Mouse (Mus musculus) bone marrow, adult 2 months (tissue): ENCODE data around the gene Dusp12. TPM values are rescaled to one million over a fixed set of nuclear protein-coding genes. Genes with fewer than 3 reads are reported as not detected.
A peak's percentile ranks its signal among the peaks of the same experiment; 100 is the strongest.

Source experiments
- H3K27ac ChIP-seq: fragments of 200-500 bp; 2 replicates; pipeline ENCODE4 v1.5.1; 2012; ENCODE audit warnings: low read depth, mild to moderate bottlenecking, control low read depth, inconsistent platforms, low read length; ENCODE audit not compliant: control insufficient read depth, poor library complexity, insufficient read depth
- H3K4me1 ChIP-seq: fragments of 200-500 bp; 2 replicates; pipeline ENCODE4 v1.6.1; 2011; ENCODE audit warnings: low read length; ENCODE audit not compliant: control insufficient read depth, insufficient read depth
- H3K4me3 ChIP-seq: fragments of 200-500 bp; replicated peaks from 2 replicates; pipeline ENCODE3; 2011; ENCODE audit warnings: mild to moderate bottlenecking, low read depth, low read length, control low read depth; ENCODE audit not compliant: control insufficient read depth
- CTCF ChIP-seq: fragments of 200-500 bp; IDR thresholded peaks from 2 replicates; pipeline ENCODE4 v1.5.1; 2011; ENCODE audit warnings: low read length, control low read depth; ENCODE audit not compliant: control insufficient read depth, insufficient read depth
- POLR2A ChIP-seq: fragments of 200-500 bp; IDR thresholded peaks from 2 replicates; pipeline ENCODE4 v1.6.1; 2011; ENCODE audit warnings: low read depth, mild to moderate bottlenecking, control low read depth, low read length, borderline replicate concordance; ENCODE audit not compliant: control insufficient read depth
- WGBS: fragments of 180-500 bp; shearing (Covaris S2); methylation state at CpG from one replicate; pipeline ENCODE4 v1.1.7; 2018; 5-methylcytosine and 5-hydroxymethylcytosine counted together
- polyA plus RNA-seq: library from polyadenylated mRNA; stranded (reverse); fragments of >200 nt; gene quantifications from 2 replicates; pipeline ENCODE4 v1.2.4, GENCODE M21; 2011; ENCODE audit warnings: low replicate concordance; ENCODE audit not compliant: missing spikeins, insufficient read depth, insufficient read length

The Dusp12 gene
- polyA plus RNA-seq, 1 experiment: 18.2 TPM

- H3K4me3 ChIP-seq: peak overlapping the region; percentile 99
- H3K4me1 ChIP-seq: peaks cover 3% of the 10 kb centered on the region
- TF ChIP-seq CTCF (no peak), POLR2A (no peak)
- H3K27ac ChIP-seq: no peak overlapping the region
- under 1% methylated on average over 33 of the region's 33 CpGs for WGBS
Observed at GRCm38 (mm10) chr1:170868107-170868904, 17.0 kb downstream of the Dusp12 start.

GRCm38 (mm10) chr1:170867691-170868105, 17.6 kb downstream of the Dusp12 start, which contains the start of gene Atf6:
Atf6 (minus strand) TSS chr1:170867771.
- Histone ChIP-seq H3K27ac (peak within 1 kb of the TSS; percentile 88), H3K4me3 (peak within 1 kb of the TSS; percentile 99), H3K4me1 (peaks cover 3% of the 10 kb centered on the region)
- TF ChIP-seq POLR2A (peak; percentile 67), CTCF (no peak)
- 0% methylated on average over 25 of the region's 25 CpGs for WGBS

GRCm38 (mm10) chr1:170866992-170867690, 18.2 kb downstream of the Dusp12 start:
- 1% methylated on average over 30 of the region's 30 CpGs for WGBS

DNA sequence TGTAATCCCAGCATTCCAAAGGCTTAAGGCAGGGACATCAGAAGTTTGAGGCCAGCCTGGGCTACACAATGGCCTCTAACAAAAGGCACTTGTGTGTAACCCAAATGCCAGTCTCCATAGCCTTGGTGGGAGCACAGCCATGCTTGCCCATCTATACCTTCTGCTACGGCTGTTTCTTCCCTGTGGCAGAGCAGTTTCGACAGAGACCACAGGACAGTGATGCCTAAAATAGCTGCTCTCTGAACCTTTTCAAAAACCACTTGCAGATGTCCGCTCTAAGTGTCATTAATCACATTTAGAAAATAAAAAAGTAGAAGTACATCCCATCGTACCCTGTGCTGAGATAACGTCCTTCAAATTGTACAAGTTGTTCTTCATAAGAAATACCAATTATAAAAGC, 19.9 kb downstream of the Dusp12 start:
- no peak overlapping the region for H3K4me3 ChIP-seq
- 18% methylated on average over 5 of the region's 5 CpGs for WGBS

More at GRCm38 (mm10) chr1:170866992-170867690, 18.2 kb downstream of the Dusp12 start:
- H3K4me1 ChIP-seq: peaks cover 5% of the 10 kb centered on the region
- peak overlapping the region; percentile 99 for H3K4me3 ChIP-seq
- H3K27ac ChIP-seq: peak overlapping the region; percentile 88
- TF ChIP-seq POLR2A (no peak), CTCF (no peak)

DNA sequence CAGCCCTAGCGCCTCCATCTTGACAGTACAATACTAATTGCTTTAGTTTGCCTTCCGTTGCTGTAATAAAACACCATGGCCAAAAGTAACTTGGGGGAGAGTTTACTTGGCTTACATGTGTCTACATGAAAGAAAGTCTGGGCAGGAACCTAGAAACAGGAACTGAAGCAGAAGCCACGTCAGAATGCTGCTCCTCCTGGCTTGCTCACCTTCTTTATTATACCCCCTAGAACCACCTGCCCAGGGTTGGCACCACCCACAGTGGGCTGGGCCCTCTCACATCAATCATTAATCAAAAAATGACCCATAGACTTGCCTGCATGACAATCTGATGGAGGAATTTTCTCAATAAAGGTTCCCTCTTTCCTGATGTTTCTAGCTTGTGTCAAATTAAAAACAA, 20.6 kb downstream of the Dusp12 start:
- peaks cover 5% of the 10 kb centered on the region for H3K4me1 ChIP-seq
- H3K27ac ChIP-seq: no peak overlapping the region
- H3K4me3 ChIP-seq: no peak overlapping the region
- 65% methylated on average over 3 of the region's 3 CpGs for WGBS
- TF ChIP-seq CTCF (no peak), POLR2A (no peak)

More for the DNA sequence above, 19.9 kb downstream of the Dusp12 start:
- Histone ChIP-seq H3K27ac (no peak overlapping the region), H3K4me1 (peaks cover 5% of the 10 kb centered on the region)
- TF ChIP-seq POLR2A: no peak
- no peak for TF ChIP-seq CTCF

- Histone ChIP-seq H3K27ac (no peak overlapping the region), H3K4me3 (no peak overlapping the region), H3K4me1 (peaks cover 5% of the 10 kb centered on the region)
- TF ChIP-seq POLR2A (no peak), CTCF (no peak)
Observed at GRCm38 (mm10) chr1:170864234-170864633, 21.1 kb downstream of the Dusp12 start.

- Histone ChIP-seq H3K4me3 (no peak overlapping the region), H3K4me1 (peaks cover 6% of the 10 kb centered on the region), H3K27ac (no peak overlapping the region)
- TF ChIP-seq POLR2A (no peak), CTCF (no peak)
- WGBS: 2% methylated on average over 4 of the region's 4 CpGs
Observed at GRCm38 (mm10) chr1:170863033-170863432, 22.3 kb downstream of the Dusp12 start.

DNA sequence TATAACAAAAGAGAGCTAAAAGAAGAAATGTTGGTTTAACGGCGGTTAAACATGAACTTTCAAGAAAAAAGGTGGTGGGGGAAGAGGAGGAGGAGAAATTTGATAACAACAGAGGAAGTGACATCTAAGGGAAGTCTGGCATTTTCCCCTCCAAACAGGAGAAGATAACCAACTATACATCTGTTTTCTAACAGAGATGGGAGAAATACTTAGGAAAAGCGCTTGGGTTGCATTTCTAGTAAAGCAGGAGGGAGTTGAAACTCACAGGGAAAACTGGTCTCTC, 23.0 kb downstream of the Dusp12 start:
- Histone ChIP-seq H3K4me1 (peaks cover 6% of the 10 kb centered on the region), H3K4me3 (no peak overlapping the region), H3K27ac (no peak overlapping the region)
- TF ChIP-seq CTCF (no peak), POLR2A (no peak)
- 53% methylated on average over 3 of the region's 3 CpGs for WGBS
